Comparison of ENCODE assay signal across 12 mouse cellular contexts in the genomic region with DNA sequence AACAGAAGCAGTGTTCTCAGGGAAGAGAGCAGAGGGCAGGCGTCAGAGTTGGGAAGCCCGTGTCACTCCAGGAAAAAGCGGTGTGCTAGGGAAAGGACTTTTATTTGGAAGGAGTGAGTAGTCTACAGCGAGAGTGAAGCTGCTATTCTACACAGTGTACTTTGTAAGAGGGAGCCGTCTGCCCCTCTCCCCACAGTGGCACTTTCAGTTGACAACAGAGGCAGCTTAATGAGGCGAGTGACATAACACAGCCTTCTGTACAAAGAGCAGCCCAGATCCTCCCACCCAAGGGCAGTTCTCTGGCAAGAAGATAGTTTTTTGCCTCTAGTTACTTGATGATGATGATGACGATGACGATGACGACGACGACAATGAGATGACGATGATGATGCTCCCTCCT. TPM values are rescaled to one million over a fixed set of nuclear protein-coding genes. Genes with fewer than 3 reads are reported as not detected.
DNase-seq lines count a peak whose midpoint lies in the region; ATAC-seq lines count a peak whose summit lies in the region.
"Had no signal": no experiment of that assay in that cellular context is flagged by ENCODE, and none has a peak within 500 bp of the region (broad histone marks: within the 10 kb centered on the region; RNA-seq: fewer than 3 reads in every experiment).

No protein-coding gene starts in this region.

- H3K4me3 ChIP-seq in kidney, embryonic 16.5 days (ENCODE audit: low read length), result no peak overlapping the region
- H3K4me3 ChIP-seq in hindbrain, embryonic 15.5 days, result no peak overlapping the region
- H3K4me3 ChIP-seq: embryonic facial prominence, embryonic 15.5 days; intestine, embryonic 15.5 days; lung, embryonic 15.5 days had no signal

- H3K4me1 ChIP-seq in kidney, embryonic 16.5 days (ENCODE audit: insufficient read depth, low read length), result peaks cover 6% of the 10 kb centered on the region; the same call in 1 of the 2 replicates
- H3K4me1 ChIP-seq in hindbrain, embryonic 15.5 days (replicated peaks), result no peaks in the 10 kb centered on the region
- H3K4me1 ChIP-seq: embryonic facial prominence, embryonic 15.5 days; intestine, embryonic 15.5 days; lung, embryonic 15.5 days had no signal

- no peaks in the 10 kb centered on the region for H3K36me3 ChIP-seq in kidney, embryonic 16.5 days (ENCODE audit: insufficient read depth, low read length)
- H3K36me3 ChIP-seq in hindbrain, embryonic 15.5 days, result 0 out of 2 replicates have a peak, but pooled peaks cover 4% of the 10 kb centered on the region
- H3K36me3 ChIP-seq: embryonic facial prominence, embryonic 15.5 days; intestine, embryonic 15.5 days; lung, embryonic 15.5 days had no signal

- H3K9ac ChIP-seq in kidney, embryonic 16.5 days (replicated peaks; ENCODE audit: low read length), result 0 out of 2 replicates have a peak overlapping the region, but pooled peaks have one; percentile 16
- no peak overlapping the region for H3K9ac ChIP-seq in hindbrain, embryonic 15.5 days
- H3K9ac ChIP-seq: embryonic facial prominence, embryonic 15.5 days; intestine, embryonic 15.5 days; lung, embryonic 15.5 days had no signal

- no peak overlapping the region for H3K27ac ChIP-seq in kidney, embryonic 16.5 days (ENCODE audit: low read length)
- H3K27ac ChIP-seq in hindbrain, embryonic 15.5 days (replicated peaks), result no peak overlapping the region
- H3K27ac ChIP-seq: embryonic facial prominence, embryonic 15.5 days; intestine, embryonic 15.5 days; lung, embryonic 15.5 days had no signal

- no peaks in the 10 kb centered on the region for H3K9me3 ChIP-seq in kidney, embryonic 16.5 days (ENCODE audit: low read length)
- no peaks in the 10 kb centered on the region for H3K9me3 ChIP-seq in hindbrain, embryonic 15.5 days
- H3K9me3 ChIP-seq: embryonic facial prominence, embryonic 15.5 days; intestine, embryonic 15.5 days; lung, embryonic 15.5 days had no signal

- peak; percentile 94 for ATAC-seq in kidney, embryonic 16.5 days (ENCODE audit: low FRiP score, low TSS enrichment)
- ATAC-seq in hindbrain, embryonic 15.5 days (ENCODE audit: low FRiP score, low read depth), result 0 out of 2 replicates have a peak, but pooled peaks have one; percentile 69
- ATAC-seq: intestine, embryonic 15.5 days had no signal

- H3K27me3 ChIP-seq in kidney, embryonic 16.5 days (ENCODE audit: insufficient read depth, low read length), result peaks cover 40% of the 10 kb centered on the region
- no peaks in the 10 kb centered on the region for H3K27me3 ChIP-seq in hindbrain, embryonic 15.5 days
- H3K27me3 ChIP-seq: lung, embryonic 15.5 days had no signal

- DNase-seq in kidney, adult 18-20 months, result no peak
- DNase-seq in MN1 (ENCODE audit: low spot score), result peak; percentile 14
- peak; percentile 55 for DNase-seq in brain, adult 2 months (ENCODE audit: low read depth, low spot score)
- no peak for DNase-seq in urinary bladder, postnatal 36 days (ENCODE audit: low spot score in 2 of 2)
- DNase-seq in adrenal gland, postnatal 10 days, result no peak
- DNase-seq in spleen, postnatal 10 days (ENCODE audit: low spot score in 2 of 2), result no peak
- DNase-seq: cerebellum, adult 11-12 months had no signal

- 0 out of 2 replicates have a peak overlapping the region, but pooled peaks have one; percentile 12 for H3K4me2 ChIP-seq in kidney, embryonic 16.5 days (replicated peaks; ENCODE audit: low read depth, low read length)
- no peak overlapping the region for H3K4me2 ChIP-seq in hindbrain, embryonic 15.5 days
- H3K4me2 ChIP-seq: embryonic facial prominence, embryonic 15.5 days; intestine, embryonic 15.5 days; lung, embryonic 15.5 days had no signal

- 21% methylated on average over 12 of the region's 12 CpGs for WGBS in kidney, embryonic 16.5 days
- 30% methylated on average over 12 of the region's 12 CpGs for WGBS in hindbrain, embryonic 15.5 days

RNA-seq across cellular contexts. Expression of a gene that starts 52.5 kb away (rescaled TPM):
- 2.3 and 2.6 TPM in 2 replicates for polyA plus RNA-seq in kidney, embryonic 16.5 days (2015; fragmentation: Nextera tagmentation; extraction: Ambion mirVana)
- 2.1 and 2.7 TPM in 2 replicates for polyA plus RNA-seq in hindbrain, embryonic 15.5 days (2015; fragmentation: Nextera tagmentation; extraction: Ambion mirVana)
- 1 to 10 TPM; 1.7 to 2.3 TPM for total RNA-seq in adrenal gland, postnatal 10 days (2021)

Comparison
In these comparisons a context has a peak if more than half of its experiments do, and no peak if none do; other contexts are left out.
1. DNase-seq: peak in MN1 (single experiment) and brain, adult 2 months (single experiment); none in kidney, adult 18-20 months (single experiment), urinary bladder, postnatal 36 days (0 of 2), adrenal gland, postnatal 10 days (single experiment) and spleen, postnatal 10 days (0 of 2).